Mouse (Mus musculus) forebrain, embryonic 10.5 days (tissue): ENCODE data around the gene Tub. TPM values are rescaled to one million over a fixed set of nuclear protein-coding genes. Genes with fewer than 3 reads are reported as not detected.
A peak's percentile ranks its signal among the peaks of the same experiment; 100 is the strongest.

ENCODE experiments used
- DNase-seq: peaks from one replicate; pipeline ENCODE4 v3.0.0-alpha.2; 2017; ENCODE audit warnings: low spot score; ENCODE audit errors: extremely low spot score
- H3K27ac ChIP-seq: fragments of 300-500 bp; sonication (generic); 2 replicates; pipeline ENCODE4 v1.5.1; 2016; ENCODE audit warnings: mild to moderate bottlenecking
- H3K27me3 ChIP-seq: fragments of 300-500 bp; sonication (generic); 2 replicates; pipeline ENCODE4 v1.6.1; 2016; ENCODE audit warnings: mild to moderate bottlenecking; ENCODE audit not compliant: poor library complexity, severe bottlenecking
- H3K36me3 ChIP-seq: fragments of 300-500 bp; sonication (generic); replicated peaks from 2 replicates; pipeline ENCODE4 v1.6.1; 2016; ENCODE audit warnings: mild to moderate bottlenecking, moderate library complexity
- H3K4me1 ChIP-seq: fragments of 300-500 bp; sonication (generic); 2 replicates; pipeline ENCODE4 v1.6.1; 2016
- H3K4me3 ChIP-seq: fragments of 300-500 bp; sonication (generic); 2 replicates; pipeline ENCODE4 v1.5.1; 2016; ENCODE audit warnings: mild to moderate bottlenecking, moderate library complexity
- H3K9me3 ChIP-seq: fragments of 300-500 bp; sonication (generic); 2 replicates; pipeline ENCODE4 v1.6.1; 2016; ENCODE audit warnings: mild to moderate bottlenecking, moderate library complexity
- WGBS: fragments of 180-500 bp; shearing (Covaris S2); methylation state at CpG from one replicate; pipeline ENCODE4 v1.1.7; 2016; 5-methylcytosine and 5-hydroxymethylcytosine counted together
- polyA plus RNA-seq: library from polyadenylated mRNA; unstranded; fragments of >200 nt; fragmentation: Nextera tagmentation; extraction: Ambion mirVana; gene quantifications from 2 replicates; pipeline ENCODE4 v1.2.1, GENCODE M21; 2016

Gene Tub
- polyA plus RNA-seq = 5.2 and 5.3 TPM in 2 replicates

DNA sequence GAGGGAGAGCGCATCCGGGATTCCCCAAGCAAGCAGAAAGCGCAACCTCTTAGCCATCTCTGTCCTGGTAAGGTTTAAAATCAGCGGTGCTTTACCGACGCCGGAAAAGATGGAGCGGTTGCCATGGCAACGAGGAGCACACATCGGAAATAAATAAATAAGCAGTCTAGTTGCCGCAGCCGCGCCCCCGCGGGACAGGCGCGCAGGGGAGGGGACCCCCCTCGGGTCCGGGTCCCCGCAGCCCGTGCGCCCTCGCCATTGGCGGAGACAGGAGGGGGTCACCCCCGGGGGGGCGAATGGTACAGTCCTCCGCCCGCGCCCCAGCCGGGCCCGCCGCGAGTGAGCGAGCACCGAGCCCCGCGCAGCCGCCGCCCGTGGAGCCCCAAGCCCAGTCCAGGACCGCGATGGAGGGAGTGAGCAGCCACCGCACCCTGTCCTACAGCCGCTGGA, at the start of gene Tub:
Gene Tub (plus strand): TSS at position 27 of the 450 bp plus-strand sequence.
- Histone ChIP-seq H3K36me3 (peaks cover 14% of the 10 kb centered on the region), H3K9me3 (no peaks in the 10 kb centered on the region), H3K4me3 (peak within 1 kb of the TSS; percentile 72), H3K27ac (peak within 1 kb of the TSS; percentile 48; the same call in 1 of the 2 replicates), H3K27me3 (peaks cover 54% of the 10 kb centered on the region), H3K4me1 (peaks cover 30% of the 10 kb centered on the region)
- WGBS = under 1% methylated on average over 44 of the region's 44 CpGs
- DNase-seq = peak; percentile 59

DNA sequence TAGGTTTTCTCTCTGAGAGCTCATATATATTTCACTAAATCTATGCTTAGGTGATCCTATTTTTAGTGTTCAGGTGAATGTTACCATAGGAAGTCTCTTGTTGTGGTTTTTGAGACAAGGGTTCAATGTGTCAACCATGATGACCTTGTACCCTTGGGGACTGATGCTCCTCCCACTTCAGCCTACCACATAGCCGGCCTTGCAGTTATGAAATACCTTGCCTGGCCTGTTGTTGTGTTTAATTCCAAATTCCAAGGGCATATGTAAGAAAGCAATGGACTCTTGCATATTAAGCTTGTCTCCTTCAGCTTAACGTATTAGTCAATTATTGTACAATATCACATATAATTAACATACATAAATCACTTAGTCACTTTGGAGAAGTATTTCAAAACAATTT, 46.2 kb upstream of the Tub start:
- 91% methylated on average over 2 of the region's 2 CpGs for WGBS

DNA sequence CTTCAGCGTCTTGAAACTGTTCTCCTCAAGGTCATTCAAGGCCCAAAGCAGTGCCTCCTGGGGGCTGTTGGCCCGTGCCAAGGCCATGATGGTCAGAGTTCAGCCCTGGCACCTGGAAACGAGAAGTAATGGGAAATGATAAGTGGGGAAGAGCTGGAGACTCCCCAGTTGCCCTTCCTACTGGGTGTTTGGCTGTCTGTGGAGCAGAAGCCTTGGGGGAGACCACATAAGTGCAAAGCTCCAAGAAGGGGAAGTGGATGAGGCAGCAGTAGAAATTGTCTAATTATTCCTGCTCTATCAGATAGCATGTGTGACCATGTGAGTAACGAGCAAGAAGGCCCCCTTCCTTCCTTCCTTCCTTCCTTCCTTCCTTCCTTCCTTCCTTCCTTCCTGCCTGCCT, 23.1 kb upstream of the Tub start:
- DNase-seq = no peak
- Histone ChIP-seq H3K27ac (no peak overlapping the region), H3K36me3 (no peaks in the 10 kb centered on the region), H3K9me3 (no peaks in the 10 kb centered on the region), H3K4me3 (no peak overlapping the region), H3K27me3 (no peaks in the 10 kb centered on the region), H3K4me1 (no peaks in the 10 kb centered on the region)
- WGBS = 80% methylated on average over 4 of the region's 4 CpGs

More for the DNA sequence above, 46.2 kb upstream of the Tub start:
- H3K27ac ChIP-seq = no peak overlapping the region
- DNase-seq = no peak
- H3K36me3 ChIP-seq = no peaks in the 10 kb centered on the region
- no peak overlapping the region for H3K4me3 ChIP-seq
- no peaks in the 10 kb centered on the region for H3K4me1 ChIP-seq
- no peaks in the 10 kb centered on the region for H3K27me3 ChIP-seq
- H3K9me3 ChIP-seq = no peaks in the 10 kb centered on the region

DNA sequence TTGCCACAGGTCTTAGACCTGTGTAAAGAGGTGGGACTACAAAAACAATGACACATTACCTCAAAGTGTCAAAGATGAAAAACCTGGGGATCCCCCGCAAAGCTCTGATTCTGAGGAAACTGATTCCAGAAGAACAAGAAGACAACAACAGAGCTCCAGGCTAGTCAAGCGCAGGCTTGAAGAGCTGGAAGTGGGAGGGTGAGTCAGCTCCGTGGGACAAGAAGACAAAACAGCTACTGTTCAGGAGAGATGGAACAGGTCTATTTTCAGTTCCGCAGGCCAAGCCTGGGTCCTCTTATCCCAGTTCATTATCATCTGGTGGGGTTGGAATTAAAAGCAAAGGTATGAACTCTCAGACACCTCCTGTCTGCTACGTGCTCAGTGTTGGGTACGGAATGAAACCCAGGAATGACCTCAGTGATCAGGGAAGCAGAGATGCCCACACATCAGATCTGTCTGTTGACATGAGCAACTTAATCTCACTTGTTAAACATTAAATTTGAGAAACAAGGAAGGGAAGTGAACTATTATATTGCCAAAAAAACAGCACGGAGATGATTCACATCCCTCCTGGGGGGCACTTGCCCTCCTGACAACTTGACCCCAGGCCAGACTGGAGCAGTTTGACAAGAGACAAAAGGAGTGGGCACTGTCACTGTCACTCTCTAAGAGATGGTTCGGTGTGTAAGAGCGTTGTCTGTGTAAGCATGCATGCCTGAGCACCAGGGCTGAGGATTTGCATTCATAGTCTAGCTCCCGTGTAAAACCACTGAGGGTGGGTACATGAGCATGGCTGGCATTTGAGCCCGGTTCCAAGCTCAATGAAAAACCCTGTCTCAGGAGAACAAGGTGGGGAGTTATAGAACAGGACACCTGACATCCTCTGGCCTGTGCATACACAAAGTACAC, 21.6 kb upstream of the Tub start:
- no peaks in the 10 kb centered on the region for H3K36me3 ChIP-seq
- no peak overlapping the region for H3K27ac ChIP-seq
- no peaks in the 10 kb centered on the region for H3K4me1 ChIP-seq
- no peak for DNase-seq
- H3K27me3 ChIP-seq = no peaks in the 10 kb centered on the region
- 87% methylated on average over 11 of the region's 11 CpGs for WGBS
- no peaks in the 10 kb centered on the region for H3K9me3 ChIP-seq
- H3K4me3 ChIP-seq = no peak overlapping the region

DNA sequence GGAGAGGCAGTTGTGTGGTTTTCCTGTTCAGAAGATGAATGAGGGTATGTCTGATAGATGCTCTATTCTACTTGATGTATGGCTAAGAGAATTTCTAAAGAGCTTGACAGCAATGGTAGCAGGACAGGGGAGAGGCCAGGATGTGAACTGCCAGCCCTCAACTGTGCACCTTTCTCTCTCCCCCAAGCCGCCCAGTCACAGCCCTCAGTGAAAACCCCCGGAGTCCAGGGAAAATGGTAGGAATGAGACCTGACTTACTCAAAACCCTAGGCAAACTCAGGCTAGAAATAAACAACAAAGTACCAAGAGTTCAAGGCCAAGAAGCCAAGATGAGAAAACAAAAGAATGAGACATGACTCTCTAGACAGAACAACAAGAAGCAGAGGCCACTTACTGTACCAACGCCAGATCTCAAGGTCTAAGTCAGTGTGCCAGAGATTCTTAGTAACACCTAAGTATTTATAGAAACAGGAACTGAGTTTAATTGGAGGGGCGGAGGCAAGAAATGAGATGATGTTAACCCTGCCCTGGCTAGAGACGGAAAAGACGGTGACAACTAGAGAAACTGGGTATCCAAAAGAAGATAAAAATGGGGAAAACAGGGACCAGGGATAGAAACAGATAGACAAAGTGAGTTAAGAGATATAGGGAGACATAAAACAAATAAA, 20.3 kb upstream of the Tub start, which contains the start of gene Nlrp10:
Gene Nlrp10 (minus strand): TSS at position 453 of the 668 bp plus-strand sequence.
- Histone ChIP-seq H3K27me3 (no peaks in the 10 kb centered on the region), H3K9me3 (no peaks in the 10 kb centered on the region), H3K4me3 (no peak within 1 kb of the TSS), H3K36me3 (no peaks in the 10 kb centered on the region), H3K27ac (no peak within 1 kb of the TSS), H3K4me1 (peaks cover under 1% of the 10 kb centered on the region)
- 84% methylated on average over 6 of the region's 6 CpGs for WGBS
- DNase-seq = no peak

DNA sequence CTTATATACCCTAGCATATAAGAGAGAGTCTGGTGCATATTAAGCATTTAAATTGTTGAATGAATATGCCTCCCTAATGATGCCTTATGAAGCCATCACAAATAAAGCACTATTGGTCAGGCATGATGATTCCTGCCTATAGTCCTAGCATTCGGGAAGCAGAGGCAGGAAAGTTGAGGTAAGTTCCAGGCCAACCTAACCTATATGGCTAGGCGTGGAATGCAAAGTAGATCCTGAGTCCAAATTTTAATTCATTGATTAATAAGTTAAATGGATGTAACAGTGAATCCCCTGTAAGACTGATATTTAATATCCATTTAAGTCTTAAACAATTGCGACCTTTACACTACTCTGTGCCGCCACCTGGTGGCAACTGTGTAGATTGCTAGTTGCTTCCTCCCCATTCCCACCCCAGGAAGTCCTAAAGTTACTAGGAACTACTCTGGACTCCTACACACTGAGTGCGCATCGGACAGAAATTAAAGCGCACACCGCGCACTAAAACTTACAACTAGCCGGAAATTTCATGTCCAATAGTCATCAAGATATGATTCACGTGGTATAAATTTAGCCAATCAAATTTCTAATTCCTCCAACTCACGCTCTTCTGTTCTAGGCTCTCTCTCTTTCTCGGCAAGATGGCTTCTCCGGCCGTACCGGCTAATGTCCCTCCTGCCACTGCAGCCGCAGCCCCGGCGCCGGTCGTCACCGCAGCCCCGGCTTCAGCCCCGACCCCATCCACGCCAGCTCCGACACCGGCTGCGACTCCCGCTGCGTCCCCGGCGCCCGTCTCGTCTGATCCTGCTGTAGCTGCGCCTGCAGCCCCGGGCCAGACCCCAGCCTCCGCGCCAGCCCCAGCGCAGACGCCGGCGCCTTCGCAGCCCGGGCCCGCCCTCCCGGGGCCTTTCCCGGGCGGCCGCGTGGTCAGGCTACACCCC, 16.1 kb upstream of the Tub start, which contains the start of gene Eif3f:
Gene Eif3f (plus strand): TSS at position 624 of the 938 bp plus-strand sequence.
- H3K4me1 ChIP-seq = peaks cover 19% of the 10 kb centered on the region
- H3K4me3 ChIP-seq = peak within 1 kb of the TSS; percentile 77
- no peaks in the 10 kb centered on the region for H3K27me3 ChIP-seq
- no peaks in the 10 kb centered on the region for H3K9me3 ChIP-seq
- peak; percentile 91 for DNase-seq
- WGBS = 2% methylated on average over 50 of the region's 50 CpGs
- peaks cover 38% of the 10 kb centered on the region for H3K36me3 ChIP-seq
- peak within 1 kb of the TSS; percentile 95 for H3K27ac ChIP-seq

DNA sequence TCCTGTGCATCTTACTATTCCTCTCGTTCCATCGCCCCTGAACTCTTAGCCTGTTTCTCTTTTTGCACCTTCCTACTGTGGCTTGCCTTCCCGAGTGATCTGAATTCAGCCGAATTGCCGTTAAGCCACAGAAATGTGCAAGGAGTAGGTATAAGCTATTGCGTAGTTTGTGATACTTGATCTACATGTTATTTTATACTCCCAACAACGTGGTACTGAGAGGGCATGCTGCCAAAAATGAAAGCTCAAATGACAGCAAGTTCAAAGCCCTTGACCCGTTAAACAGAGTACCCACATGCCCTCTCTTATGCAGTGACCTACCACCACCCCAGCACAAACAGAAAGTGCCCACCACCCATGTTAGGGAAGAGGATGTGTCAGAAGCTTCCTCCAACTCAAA, 15.3 kb upstream of the Tub start:
- H3K36me3 ChIP-seq = peaks cover 46% of the 10 kb centered on the region
- H3K4me1 ChIP-seq = peaks cover 19% of the 10 kb centered on the region
- H3K27me3 ChIP-seq = no peaks in the 10 kb centered on the region
- H3K27ac ChIP-seq = peak overlapping the region; percentile 95
- DNase-seq = no peak
- no peaks in the 10 kb centered on the region for H3K9me3 ChIP-seq
- H3K4me3 ChIP-seq = peak overlapping the region; percentile 77
- WGBS = 9% methylated on average over 8 of the region's 8 CpGs

DNA sequence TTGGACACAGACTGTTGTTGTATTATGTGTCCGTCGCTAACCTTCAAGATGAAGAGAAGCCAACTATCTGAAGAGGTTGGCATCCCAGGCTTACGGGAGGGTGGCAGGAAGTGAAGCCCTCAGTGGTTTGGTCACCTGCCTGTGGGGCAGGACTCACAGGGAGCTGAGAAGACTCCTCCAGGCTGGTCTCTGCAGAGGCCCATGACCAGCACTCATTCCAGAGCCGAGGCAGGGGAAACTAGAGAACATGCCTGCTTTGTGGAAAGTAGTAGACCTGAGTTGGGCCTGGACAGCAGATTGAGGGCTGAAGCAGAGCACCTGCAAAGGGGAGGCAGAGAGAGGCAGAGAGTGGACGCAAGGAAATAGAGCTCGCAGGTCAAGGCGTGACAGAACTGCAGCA, 14.7 kb upstream of the Tub start:
- H3K4me3 ChIP-seq = peak overlapping the region; percentile 77
- H3K9me3 ChIP-seq = no peaks in the 10 kb centered on the region
- WGBS = 87% methylated on average over 7 of the region's 7 CpGs
- H3K4me1 ChIP-seq = peaks cover 19% of the 10 kb centered on the region
- no peak overlapping the region for H3K27ac ChIP-seq
- H3K36me3 ChIP-seq = peaks cover 51% of the 10 kb centered on the region
- H3K27me3 ChIP-seq = no peaks in the 10 kb centered on the region
- no peak for DNase-seq

DNA sequence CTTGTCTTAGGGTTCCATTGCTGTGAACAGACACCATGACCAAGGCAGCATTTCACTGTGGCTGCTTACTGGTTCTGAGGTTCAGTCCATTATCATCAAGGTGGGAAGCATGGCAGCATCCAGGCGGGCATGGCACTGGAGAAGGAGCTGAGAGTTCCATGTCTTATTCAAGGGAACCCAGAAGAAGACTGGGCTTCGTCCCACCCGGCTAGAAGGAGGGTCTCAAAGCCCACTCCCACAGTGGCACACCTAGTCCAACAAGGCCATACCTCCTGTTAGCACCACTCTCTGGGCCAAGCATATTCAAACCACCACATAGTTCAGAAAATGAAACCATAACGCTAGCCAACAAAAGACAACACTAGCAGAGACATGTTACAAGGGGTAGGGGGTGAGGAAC, 13.5 kb upstream of the Tub start:
- DNase-seq = no peak
- Histone ChIP-seq H3K27ac (no peak overlapping the region), H3K27me3 (no peaks in the 10 kb centered on the region), H3K4me1 (peaks cover 19% of the 10 kb centered on the region), H3K9me3 (no peaks in the 10 kb centered on the region), H3K4me3 (no peak overlapping the region), H3K36me3 (peaks cover 63% of the 10 kb centered on the region)
- 87% methylated on average over 4 of the region's 4 CpGs for WGBS

DNA sequence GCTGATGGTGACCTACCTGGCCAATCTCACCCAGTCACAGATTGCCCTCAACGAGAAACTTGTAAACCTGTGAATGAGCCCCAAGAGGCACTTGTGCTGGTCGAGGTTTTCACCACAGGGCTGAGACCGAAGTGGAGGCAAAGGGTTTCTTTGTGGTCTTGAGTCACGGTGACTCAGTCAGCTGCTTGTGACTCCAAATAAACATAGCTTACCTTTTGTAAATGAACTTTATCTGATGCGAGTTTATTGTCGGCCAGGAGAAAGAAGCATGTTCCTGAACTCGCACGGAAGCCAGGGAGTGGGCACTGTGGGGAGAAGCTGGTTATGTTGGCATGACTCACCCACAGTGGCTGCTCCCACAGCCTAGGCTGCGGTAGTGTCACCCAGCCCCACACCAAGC, 8.7 kb upstream of the Tub start:
- Histone ChIP-seq H3K27ac (no peak overlapping the region), H3K4me1 (peaks cover 2% of the 10 kb centered on the region), H3K4me3 (no peak overlapping the region), H3K27me3 (no peaks in the 10 kb centered on the region), H3K9me3 (no peaks in the 10 kb centered on the region), H3K36me3 (peaks cover 100% of the 10 kb centered on the region)
- 96% methylated on average over 9 of the region's 9 CpGs for WGBS
- no peak for DNase-seq

DNA sequence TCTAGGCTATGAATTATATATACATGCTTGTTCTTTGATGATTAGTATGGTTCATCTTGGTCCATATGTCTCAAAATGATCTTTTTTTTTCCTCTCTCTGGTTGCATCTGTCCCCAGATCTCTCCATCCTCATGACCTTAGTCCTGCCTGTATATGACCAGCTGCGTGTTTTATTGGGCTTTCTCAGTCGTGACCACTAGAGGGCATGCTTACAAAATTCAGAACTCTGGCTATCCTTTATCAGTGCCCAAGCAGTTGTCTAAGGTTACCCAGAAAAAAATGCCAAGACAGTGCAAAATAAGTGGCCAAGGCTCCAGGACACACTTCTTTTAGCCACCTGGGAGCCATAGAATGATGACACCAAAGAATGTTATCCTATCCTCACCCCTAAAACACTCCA, 6.1 kb upstream of the Tub start:
- H3K9me3 ChIP-seq = no peaks in the 10 kb centered on the region
- H3K27me3 ChIP-seq = peaks cover 6% of the 10 kb centered on the region
- peaks cover 7% of the 10 kb centered on the region; the same call in 1 of the 2 replicates for H3K4me1 ChIP-seq
- no peak overlapping the region for H3K4me3 ChIP-seq
- no peak for DNase-seq
- 3% methylated on average over 2 of the region's 2 CpGs for WGBS
- H3K36me3 ChIP-seq = peaks cover 78% of the 10 kb centered on the region
- H3K27ac ChIP-seq = no peak overlapping the region

DNA sequence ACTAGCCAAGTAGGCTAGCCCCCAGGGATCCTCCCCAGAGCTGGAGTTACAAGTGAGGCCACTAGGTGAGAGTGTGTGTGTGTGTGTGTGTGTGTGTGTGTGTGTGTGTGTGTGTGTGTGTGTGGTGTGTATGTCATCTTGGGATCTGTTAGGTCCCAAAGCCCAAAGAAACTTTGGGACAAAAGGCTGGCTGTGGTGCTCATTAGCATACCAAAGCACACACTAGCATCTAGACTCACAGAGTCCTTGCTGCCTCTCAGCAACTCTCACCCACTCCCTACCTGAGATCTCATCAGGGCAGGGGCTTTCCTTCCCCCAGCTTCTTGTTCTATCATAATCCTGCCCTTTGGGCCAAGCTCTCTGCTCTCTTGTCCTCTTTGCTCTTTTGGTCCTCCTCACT, 1.5 kb upstream of the Tub start:
- no peak overlapping the region for H3K27ac ChIP-seq
- peaks cover 51% of the 10 kb centered on the region for H3K27me3 ChIP-seq
- no peak for DNase-seq
- H3K4me3 ChIP-seq = no peak overlapping the region
- H3K4me1 ChIP-seq = peaks cover 30% of the 10 kb centered on the region
- peaks cover 32% of the 10 kb centered on the region for H3K36me3 ChIP-seq
- H3K9me3 ChIP-seq = no peaks in the 10 kb centered on the region
